Mouse (Mus musculus) macrophage (primary cell): ENCODE data around the gene Txlna. TPM values are rescaled to one million over a fixed set of nuclear protein-coding genes. Genes with fewer than 3 reads are reported as not detected.

Source experiments
- H3K27ac ChIP-seq: fragments of 350-480 bp; formaldehyde crosslinking; 2 replicates; pipeline ENCODE4 v1.9.0; 2021
- H3K36me3 ChIP-seq: fragments of 350-480 bp; formaldehyde crosslinking; 2 replicates; pipeline ENCODE4 v1.9.0; 2021; ENCODE audit errors: inconsistent target
- H3K4me3 ChIP-seq: fragments of 350-480 bp; formaldehyde crosslinking; 2 replicates; pipeline ENCODE4 v1.9.0; 2021; ENCODE audit errors: inconsistent target
- H3K79me2 ChIP-seq: fragments of 350-480 bp; formaldehyde crosslinking; 2 replicates; pipeline ENCODE4 v1.9.0; 2021; ENCODE audit errors: inconsistent target
- WGBS: methylation state at CpG from one replicate; pipeline ENCODE4 v1.1.7; 2026; ENCODE audit warnings: inconsistent platforms; ENCODE audit not compliant: missing documents; 5-methylcytosine and 5-hydroxymethylcytosine counted together
- polyA plus RNA-seq: library from polyadenylated mRNA; stranded (reverse); fragments of 250-400 nt; gene quantifications from 3 replicates; pipeline ENCODE4 v1.2.4, GENCODE M21; 2018; ENCODE audit warnings: inconsistent platforms
- total RNA-seq, 78 experiments: library from RNA; depleted of rRNA; stranded (reverse); fragments of 250-400 nt; gene quantifications; 1 replicate in 9 of 78; 2 replicates in 24 of 78; 3 replicates in 43 of 78; 4 replicates in 2 of 78; pipeline ENCODE4 v1.2.4; 2018; ENCODE audit warnings: inconsistent platforms in 56 of 78

Gene Txlna
- total RNA-seq (2018; cell fraction: chromatin; rRNA removed) = 100 to 1,000 TPM in 1 of 26 experiments, 10 to 100 TPM in 25; 23.0 to 105 (median 64.1) TPM
- total RNA-seq (2018; cell fraction: cytosol; rRNA removed) = 10 to 100 TPM; 21.3 to 64.8 (median 40.1) TPM
- total RNA-seq (2018; cell fraction: nucleus; rRNA removed) = 10 to 100 TPM; 16.7 to 69.6 (median 45.1) TPM
- polyA plus RNA-seq = 34.1 to 39.3 TPM (median 37.5 TPM) in 3 replicates

DNA sequence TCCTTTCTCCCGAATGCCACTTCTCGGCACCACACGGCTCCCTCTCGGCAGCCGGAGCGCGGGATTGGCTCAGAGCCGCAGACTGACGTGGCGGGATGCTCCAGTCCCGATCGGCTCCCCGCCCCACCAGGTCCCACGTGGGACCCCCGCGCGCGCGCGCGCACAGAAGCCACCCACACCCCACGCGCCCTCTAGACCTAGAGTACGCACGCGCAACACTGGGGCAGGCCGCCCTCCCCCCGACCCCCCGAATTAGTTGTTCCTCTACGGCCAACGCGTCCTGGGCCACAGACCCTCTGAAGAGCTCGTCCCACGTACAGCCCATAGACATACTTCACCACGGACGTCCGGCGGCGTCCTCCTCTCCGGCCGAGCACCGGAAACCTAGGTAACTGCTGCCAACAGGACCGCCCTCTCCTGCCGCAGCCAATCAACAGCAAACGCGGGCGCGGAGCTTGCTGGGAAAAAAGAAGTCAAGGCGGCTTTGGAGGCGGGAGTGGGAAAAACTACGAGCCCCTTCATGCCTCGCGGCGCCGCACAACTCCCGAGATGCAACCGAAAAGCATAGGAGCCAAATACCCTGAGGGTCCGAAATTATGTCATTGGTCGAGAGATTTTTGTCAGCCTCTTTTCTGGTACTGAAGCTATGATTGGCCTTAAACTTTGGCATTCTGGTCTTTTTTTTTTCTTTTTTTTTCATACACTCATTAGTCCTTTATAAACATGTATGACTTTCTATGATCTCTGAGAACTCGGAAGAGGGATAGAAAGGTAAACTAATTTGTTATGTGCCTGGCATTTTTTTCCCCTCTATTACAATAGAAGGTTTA is at the start of gene Txlna:
TSS of gene Txlna (minus strand) at position 428 of the 830 bp plus-strand sequence.
- H3K27ac ChIP-seq = peak within 1 kb of the TSS; percentile 84
- under 1% methylated on average over 59 of the region's 60 CpGs for WGBS
- H3K36me3 ChIP-seq = peaks cover 21% of the 10 kb centered on the region
- peak within 1 kb of the TSS; percentile 68 for H3K4me3 ChIP-seq
- peaks cover 34% of the 10 kb centered on the region for H3K79me2 ChIP-seq

DNA sequence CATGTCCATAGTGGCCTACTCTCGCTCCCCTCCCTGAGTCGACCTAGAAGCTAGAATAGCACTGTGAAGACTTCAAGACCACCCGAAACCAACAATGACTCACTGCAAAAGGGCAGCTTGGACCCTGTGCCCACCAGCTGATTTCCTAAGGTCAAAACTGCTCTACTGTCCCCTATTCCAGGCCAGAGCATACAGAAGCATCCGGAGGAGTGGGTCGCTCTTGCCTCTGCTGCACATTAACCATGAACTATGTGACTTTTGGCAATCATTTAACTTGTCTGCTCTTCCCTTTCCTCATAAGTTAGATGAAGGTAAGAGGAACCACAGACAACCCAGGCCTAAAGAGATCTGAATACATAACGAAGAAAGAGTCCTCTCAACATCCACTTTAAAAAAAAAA is 43.7 kb upstream of the Txlna start:
- H3K27ac ChIP-seq = no peak overlapping the region
- peaks cover 32% of the 10 kb centered on the region for H3K36me3 ChIP-seq
- H3K79me2 ChIP-seq = no peaks in the 10 kb centered on the region
- 94% methylated on average over 6 of the region's 6 CpGs for WGBS
- H3K4me3 ChIP-seq = no peak overlapping the region

DNA sequence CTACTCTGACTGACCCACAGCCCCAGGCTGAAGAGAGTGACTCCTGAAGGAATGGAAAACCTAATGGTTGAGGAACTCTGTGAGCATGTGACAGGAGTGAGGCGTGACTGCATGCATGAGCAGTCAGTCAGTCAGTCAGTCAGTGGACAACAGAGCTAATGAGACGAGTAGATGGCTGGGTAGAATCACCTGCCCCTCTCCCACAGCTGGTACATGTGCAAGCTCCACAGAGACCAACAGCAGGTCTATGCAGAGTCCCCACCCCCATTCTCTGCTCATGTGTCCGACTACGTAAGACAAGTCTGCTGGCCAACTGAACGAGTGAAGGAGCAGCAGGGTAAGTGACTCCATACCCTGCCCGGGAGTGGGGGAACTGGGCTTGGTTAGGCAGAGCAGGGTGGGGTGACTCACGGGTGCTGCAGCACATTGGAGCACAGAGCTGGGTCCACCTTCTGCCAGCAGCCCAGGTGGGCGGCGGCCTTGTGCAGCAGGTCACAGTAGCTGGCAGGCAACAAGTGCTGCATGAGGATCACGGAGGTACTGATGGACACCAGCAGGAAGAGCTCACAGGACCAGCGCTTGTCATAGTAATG is 43.1 kb upstream of the Txlna start:
- Histone ChIP-seq H3K4me3 (no peak overlapping the region), H3K36me3 (peaks cover 32% of the 10 kb centered on the region)
- WGBS = 99% methylated on average over 10 of the region's 11 CpGs

DNA sequence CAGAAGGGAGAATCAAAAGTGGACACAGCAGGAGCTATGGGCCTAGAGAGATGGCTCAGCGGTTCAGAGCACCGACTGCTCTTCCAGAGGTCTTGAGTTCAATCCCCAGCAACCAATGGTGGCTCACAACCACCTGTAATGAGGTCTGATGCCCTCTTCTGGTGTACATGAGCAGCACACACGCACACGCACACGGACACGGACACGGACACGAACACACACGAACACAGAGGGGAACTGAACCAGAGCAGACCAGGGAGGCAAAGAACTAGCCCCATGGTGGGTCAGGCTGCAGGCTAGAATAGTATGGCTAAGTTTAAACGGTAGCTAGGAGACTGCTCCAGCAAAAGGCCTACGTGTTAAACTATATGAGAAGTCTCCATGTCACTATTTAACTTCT is 41.0 kb upstream of the Txlna start:
- Histone ChIP-seq H3K4me3 (no peak overlapping the region), H3K36me3 (peaks cover 32% of the 10 kb centered on the region), H3K79me2 (no peaks in the 10 kb centered on the region), H3K27ac (no peak overlapping the region)
- WGBS = 98% methylated on average over 11 of the region's 11 CpGs

More for the DNA sequence above, 43.1 kb upstream of the Txlna start:
- Histone ChIP-seq H3K27ac (no peak overlapping the region), H3K79me2 (no peaks in the 10 kb centered on the region)

DNA sequence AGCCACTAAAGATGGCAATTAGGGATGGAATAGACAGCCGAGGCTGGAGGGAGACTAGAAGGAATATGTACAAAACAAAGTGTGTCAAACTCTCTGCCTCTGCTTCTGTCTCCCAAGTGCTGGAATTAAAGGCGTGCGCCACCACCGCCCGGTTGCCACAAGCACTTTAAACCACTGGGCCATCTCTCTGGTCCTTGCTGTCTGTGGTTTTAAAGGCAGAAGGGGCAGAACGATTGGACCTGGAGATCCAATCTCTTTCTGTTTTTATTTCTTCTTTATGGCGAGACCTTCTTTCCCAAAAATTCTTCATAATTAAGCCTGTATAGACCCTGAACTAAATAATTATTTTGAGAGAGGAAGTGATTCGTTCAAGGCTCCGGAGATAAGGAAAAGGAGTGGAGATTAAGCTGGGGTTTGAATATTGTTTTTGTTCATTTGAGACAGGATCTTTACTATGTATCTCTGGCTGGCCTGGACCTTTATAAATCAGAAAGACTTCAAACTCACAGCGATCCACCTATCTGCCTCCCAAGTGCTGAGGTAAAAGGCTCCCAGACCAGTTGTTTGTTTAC is 32.1 kb upstream of the Txlna start:
- H3K27ac ChIP-seq = peak overlapping the region; percentile 72
- H3K4me3 ChIP-seq = peak overlapping the region; percentile 94
- H3K79me2 ChIP-seq = peaks cover 41% of the 10 kb centered on the region
- H3K36me3 ChIP-seq = no peaks in the 10 kb centered on the region; the same call in 1 of the 2 replicates
- 3% methylated on average over 10 of the region's 10 CpGs for WGBS

DNA sequence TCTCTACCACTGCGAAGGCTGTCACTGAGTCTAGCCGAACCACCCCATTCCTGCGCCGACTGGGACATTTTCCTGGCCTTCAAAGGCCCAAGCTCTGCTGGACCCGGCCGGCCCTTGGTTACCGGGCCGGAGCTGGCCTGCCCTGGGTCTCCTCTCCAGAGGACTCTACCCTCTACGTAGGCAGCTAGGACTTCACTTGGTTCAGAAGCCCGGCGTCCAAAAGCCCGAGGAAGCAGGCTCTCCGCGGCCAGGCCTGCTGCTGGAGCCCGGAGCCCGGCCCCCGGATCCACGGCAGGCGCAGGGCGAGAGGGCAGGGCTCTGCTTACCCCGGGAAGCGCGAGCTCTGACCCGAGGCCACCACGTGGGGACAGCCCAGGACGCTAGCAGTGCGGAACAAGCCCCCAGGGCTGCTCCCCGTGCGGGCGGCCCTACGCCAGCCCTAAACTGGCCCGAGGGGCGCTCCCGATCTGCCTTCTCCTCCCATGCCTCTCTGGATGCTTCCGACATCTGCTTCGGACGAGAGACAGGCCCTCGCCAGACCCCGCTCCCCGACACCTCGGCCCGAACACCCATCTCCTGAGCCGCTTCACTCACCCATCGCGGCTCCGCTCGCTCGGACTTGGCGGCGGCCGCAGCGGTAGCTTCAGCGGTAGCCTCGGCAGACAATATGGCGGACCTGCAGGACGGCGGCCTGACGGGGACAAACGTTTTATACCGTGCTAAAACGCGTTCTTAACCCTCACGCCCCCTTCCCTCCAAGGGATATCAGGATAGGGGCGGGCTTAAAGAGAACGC is 31.4 kb upstream of the Txlna start, which contains the start of gene Kpna6:
TSS of gene Kpna6 (minus strand) at position 685 of the 795 bp plus-strand sequence.
- H3K79me2 ChIP-seq = peaks cover 48% of the 10 kb centered on the region
- H3K27ac ChIP-seq = peak within 1 kb of the TSS; percentile 72
- no peaks in the 10 kb centered on the region for H3K36me3 ChIP-seq
- H3K4me3 ChIP-seq = peak within 1 kb of the TSS; percentile 94
- under 1% methylated on average over 65 of the region's 65 CpGs for WGBS

DNA sequence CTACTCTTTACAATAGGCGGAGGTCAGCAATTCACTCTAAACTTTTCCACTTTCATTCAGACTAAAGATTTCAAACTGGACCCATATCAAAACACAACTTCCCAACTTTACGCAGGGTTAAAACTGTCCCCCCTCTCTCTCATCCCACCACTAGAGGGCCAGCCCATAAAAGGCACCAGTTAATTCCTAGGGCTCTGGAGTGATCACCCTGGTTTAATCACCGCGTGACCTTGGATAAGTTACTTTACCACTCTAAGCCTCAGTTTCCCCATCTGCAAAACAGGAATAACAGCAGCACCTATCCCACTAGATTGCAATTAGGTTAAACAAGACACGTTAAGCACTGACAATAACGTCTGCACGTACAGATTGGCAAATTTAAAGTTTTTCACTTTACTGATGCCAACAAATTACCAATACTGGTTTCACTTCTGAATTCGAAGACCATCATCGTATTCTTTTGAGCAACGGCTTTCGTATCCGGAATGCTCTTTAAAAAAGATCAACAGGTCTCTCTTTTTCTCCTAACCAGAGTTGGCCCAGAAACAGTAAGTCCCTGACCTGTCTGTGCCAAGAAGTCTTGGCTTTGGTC is 30.7 kb upstream of the Txlna start:
- peak overlapping the region; percentile 72 for H3K27ac ChIP-seq
- H3K36me3 ChIP-seq = no peaks in the 10 kb centered on the region; the same call in 1 of the 2 replicates
- peak overlapping the region; percentile 94 for H3K4me3 ChIP-seq
- WGBS = 9% methylated on average over 12 of the region's 12 CpGs
- peaks cover 55% of the 10 kb centered on the region for H3K79me2 ChIP-seq

DNA sequence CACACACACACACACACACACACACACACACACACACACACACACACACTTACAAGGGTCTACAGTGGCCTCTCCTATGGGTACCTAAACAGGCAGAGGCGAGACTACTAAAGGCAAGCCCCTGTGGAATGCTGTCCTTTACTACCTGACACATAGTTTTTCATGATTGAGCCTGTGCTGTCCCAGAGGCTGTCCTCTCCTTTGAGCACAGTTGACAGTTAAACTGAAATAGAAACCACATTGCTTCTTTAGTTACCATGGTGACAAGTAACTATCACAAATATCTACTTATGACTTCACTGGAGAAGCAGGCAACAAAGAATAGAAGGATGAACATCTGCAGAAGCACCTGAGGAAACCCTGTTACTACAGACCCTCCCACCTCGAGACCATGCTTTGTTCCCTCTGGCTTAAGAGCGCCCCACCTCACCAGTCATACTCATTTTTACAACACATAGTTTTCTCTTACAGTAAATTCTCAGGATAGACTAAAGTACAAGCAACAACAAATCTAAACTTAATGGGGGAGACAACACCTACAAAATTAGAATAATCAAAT is 21.5 kb upstream of the Txlna start:
- H3K4me3 ChIP-seq = no peak overlapping the region
- peaks cover 40% of the 10 kb centered on the region for H3K36me3 ChIP-seq
- 89% methylated on average over 3 of the region's 3 CpGs for WGBS
- peaks cover 61% of the 10 kb centered on the region for H3K79me2 ChIP-seq
- H3K27ac ChIP-seq = no peak overlapping the region

DNA sequence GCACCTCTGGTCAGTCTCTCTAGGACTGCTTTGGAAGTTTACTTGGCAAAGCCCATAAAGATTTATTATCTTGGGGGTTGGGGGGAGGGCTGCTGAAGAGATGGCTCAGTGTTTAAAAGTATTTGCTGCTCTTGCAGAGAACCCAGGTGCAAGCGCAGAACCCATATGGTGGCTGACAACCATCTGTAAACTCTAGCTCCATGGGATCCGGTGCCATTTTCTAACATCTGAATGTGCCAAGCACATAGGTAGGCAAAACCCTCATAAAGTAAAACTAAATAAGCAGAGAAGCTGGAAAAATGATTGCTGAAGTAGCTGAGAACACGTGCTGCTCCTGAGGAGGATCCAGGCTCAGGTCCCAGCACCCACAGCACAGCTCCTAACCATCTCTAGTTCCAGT is 20.7 kb upstream of the Txlna start:
- WGBS = 98% methylated on average over 3 of the region's 3 CpGs

DNA sequence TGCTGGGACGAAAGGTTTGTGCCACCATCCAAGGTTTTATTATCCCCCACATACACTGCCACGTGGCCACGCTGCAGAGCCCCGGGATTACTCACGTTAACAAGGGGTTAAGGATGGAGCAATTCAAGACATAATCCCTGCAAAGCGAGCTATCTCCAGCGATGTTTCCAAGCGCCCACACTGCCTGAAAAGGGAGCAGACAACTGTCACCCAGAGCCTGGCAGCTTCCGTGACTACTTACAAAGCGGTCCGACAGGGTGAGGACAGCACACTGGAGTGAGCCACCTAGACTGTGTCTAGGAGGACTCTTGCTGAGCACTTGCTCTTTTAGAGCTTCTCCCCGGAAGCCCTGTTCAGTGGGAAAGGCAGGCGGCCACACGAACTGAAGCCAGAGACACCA is 13.9 kb upstream of the Txlna start:
- H3K27ac ChIP-seq = no peak overlapping the region
- 96% methylated on average over 14 of the region's 14 CpGs for whole genome bisulfite sequencing
- H3K36me3 ChIP-seq = peaks cover 94% of the 10 kb centered on the region
- no peak overlapping the region for H3K4me3 ChIP-seq
- H3K79me2 ChIP-seq = no peaks in the 10 kb centered on the region

More for the DNA sequence above, 20.7 kb upstream of the Txlna start:
- H3K27ac ChIP-seq = no peak overlapping the region
- no peak overlapping the region for H3K4me3 ChIP-seq
- H3K79me2 ChIP-seq = peaks cover 54% of the 10 kb centered on the region
- H3K36me3 ChIP-seq = peaks cover 48% of the 10 kb centered on the region

DNA sequence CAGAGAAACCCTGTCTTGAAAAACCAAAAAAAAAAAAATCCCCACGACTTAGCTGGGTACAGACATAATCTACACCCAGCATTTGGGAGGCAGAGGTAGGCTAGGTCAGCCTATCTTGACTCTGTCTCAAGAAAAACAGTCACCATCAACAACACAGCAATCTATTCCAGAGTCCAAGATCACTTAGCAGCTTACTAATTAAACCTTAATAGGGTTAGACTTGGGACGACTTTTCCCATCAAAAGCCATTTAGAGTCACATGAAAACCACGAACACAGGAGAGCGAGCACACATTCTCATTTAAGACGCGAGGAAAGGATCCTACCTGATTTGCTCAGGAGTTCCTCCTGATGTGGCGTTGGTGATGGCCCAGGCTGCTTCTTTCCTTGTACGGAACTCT is 9.5 kb upstream of the Txlna start:
- H3K79me2 ChIP-seq = no peaks in the 10 kb centered on the region
- no peak overlapping the region for H3K27ac ChIP-seq
- H3K36me3 ChIP-seq = peaks cover 87% of the 10 kb centered on the region
- H3K4me3 ChIP-seq = no peak overlapping the region
- 91% methylated on average over 8 of the region's 8 CpGs for WGBS

DNA sequence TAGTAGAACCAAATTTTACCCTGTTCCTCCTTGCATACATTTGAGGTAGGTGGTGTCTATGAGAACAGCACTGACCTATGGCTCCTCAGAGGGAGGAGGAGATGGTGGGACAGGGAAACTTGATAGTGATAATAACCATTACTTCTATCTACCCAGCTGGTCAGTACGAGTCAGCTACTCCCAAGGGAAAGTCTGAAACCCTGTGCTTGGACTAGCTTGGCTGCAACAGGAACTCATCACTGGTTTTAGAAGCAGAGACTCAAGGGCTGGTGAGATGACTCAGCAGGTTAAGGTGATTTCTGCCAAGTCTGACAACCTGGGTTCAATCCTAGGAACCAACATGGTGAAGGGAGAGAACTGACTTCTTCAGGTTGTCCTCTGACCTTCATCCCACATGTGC is 7.8 kb upstream of the Txlna start:
- whole genome bisulfite sequencing = 92% methylated on average over 1 of the region's 1 CpGs
- Histone ChIP-seq H3K4me3 (no peak overlapping the region), H3K27ac (no peak overlapping the region), H3K79me2 (no peaks in the 10 kb centered on the region), H3K36me3 (peaks cover 70% of the 10 kb centered on the region)

DNA sequence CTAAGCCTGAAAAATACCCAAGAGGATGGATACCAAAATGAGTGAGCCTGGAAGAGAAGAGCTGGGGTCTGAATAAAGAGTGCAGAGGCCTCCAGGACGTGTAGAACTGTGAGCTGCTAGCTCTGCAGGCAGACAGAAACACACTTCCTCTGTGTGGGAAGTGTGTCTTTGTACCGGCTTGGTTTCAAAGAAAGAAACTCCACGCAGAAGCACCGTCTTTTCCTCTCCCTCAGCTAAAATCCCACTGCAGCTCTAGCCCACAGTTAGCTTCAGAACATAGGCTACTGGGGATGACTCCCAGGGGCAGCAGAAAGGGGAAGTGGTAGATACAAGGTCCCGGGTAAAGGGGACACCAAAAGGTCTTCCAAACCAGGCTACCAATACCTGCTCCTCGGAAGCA is 4.3 kb upstream of the Txlna start:
- H3K27ac ChIP-seq = no peak overlapping the region
- 58% methylated on average over 6 of the region's 6 CpGs for WGBS
- no peak overlapping the region for H3K4me3 ChIP-seq
- no peaks in the 10 kb centered on the region for H3K79me2 ChIP-seq
- H3K36me3 ChIP-seq = peaks cover 39% of the 10 kb centered on the region
